Mouse (Mus musculus) bone marrow, adult 2 months (tissue): ENCODE measurements around the gene Sdk1. TPM values are rescaled to one million over a fixed set of nuclear protein-coding genes. Genes with fewer than 3 reads are reported as not detected.

Experiments used
- H3K27ac ChIP-seq: fragments of 200-500 bp; 2 replicates; pipeline ENCODE4 v1.5.1; 2012; ENCODE audit warnings: low read depth, mild to moderate bottlenecking, control low read depth, inconsistent platforms, low read length; ENCODE audit not compliant: control insufficient read depth, poor library complexity, insufficient read depth
- H3K4me1 ChIP-seq: fragments of 200-500 bp; 2 replicates; pipeline ENCODE4 v1.6.1; 2011; ENCODE audit warnings: low read length; ENCODE audit not compliant: control insufficient read depth, insufficient read depth
- H3K4me3 ChIP-seq: fragments of 200-500 bp; replicated peaks from 2 replicates; pipeline ENCODE3; 2011; ENCODE audit warnings: mild to moderate bottlenecking, low read depth, low read length, control low read depth; ENCODE audit not compliant: control insufficient read depth
- CTCF ChIP-seq: fragments of 200-500 bp; IDR thresholded peaks from 2 replicates; pipeline ENCODE4 v1.5.1; 2011; ENCODE audit warnings: low read length, control low read depth; ENCODE audit not compliant: control insufficient read depth, insufficient read depth
- POLR2A ChIP-seq: fragments of 200-500 bp; IDR thresholded peaks from 2 replicates; pipeline ENCODE4 v1.6.1; 2011; ENCODE audit warnings: low read depth, mild to moderate bottlenecking, control low read depth, low read length, borderline replicate concordance; ENCODE audit not compliant: control insufficient read depth
- WGBS: fragments of 180-500 bp; shearing (Covaris S2); methylation state at CpG from one replicate; pipeline ENCODE4 v1.1.7; 2018; 5-methylcytosine and 5-hydroxymethylcytosine counted together
- polyA plus RNA-seq: library from polyadenylated mRNA; stranded (reverse); fragments of >200 nt; gene quantifications from 2 replicates; pipeline ENCODE4 v1.2.4, GENCODE M21; 2011; ENCODE audit warnings: low replicate concordance; ENCODE audit not compliant: missing spikeins, insufficient read depth, insufficient read length

Gene Sdk1
- polyA plus RNA-seq, 1 experiment = 0.27 TPM

DNA sequence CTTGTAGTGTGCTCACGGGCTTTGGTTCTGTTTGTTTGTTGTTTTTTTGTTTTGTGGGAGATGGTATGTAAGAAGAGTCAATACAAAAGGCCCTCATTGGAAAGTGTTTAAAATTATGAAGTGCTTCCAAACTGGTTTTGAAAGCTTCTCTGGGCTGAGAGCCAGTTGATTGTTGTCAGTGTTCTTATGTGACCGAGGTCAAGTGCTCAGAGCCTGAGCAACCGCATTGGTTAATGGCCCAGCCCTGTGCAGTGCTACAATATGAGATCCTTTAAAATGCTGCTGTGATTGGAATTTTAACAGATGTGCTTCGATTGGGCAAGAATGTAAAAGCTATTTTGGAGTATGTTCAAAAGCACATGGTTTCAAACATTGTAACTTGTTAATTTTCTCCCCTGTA is 127.3 kb downstream of the Sdk1 start:
- H3K4me3 ChIP-seq = no peak overlapping the region
- WGBS = 76% methylated on average over 4 of the region's 4 CpGs
- no peak for TF ChIP-seq POLR2A
- no peak for TF ChIP-seq CTCF
- H3K4me1 ChIP-seq = no peaks in the 10 kb centered on the region
- no peak overlapping the region for H3K27ac ChIP-seq

DNA sequence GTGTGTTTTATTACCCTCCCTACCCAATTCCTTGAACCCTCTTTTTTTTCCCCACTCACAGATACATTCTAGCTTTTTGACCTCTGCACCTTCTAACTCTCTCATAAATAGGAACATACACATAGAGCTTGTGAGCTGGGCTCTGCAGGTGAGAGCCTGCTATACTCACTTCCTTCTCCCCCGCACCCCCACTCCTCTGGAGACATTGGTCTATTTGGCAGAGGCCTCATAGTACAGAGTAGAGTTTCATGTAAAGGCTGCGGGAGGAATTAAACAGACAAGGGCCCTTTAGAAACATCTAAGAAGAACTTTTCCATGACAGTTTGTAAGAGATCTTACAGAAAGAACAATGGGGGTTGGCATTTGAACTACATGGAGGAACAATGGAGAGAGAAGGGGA is 133.5 kb downstream of the Sdk1 start:
- H3K27ac ChIP-seq = no peak overlapping the region
- TF ChIP-seq POLR2A = no peak
- WGBS = 68% methylated on average over 2 of the region's 2 CpGs
- H3K4me1 ChIP-seq = no peaks in the 10 kb centered on the region
- no peak overlapping the region for H3K4me3 ChIP-seq

DNA sequence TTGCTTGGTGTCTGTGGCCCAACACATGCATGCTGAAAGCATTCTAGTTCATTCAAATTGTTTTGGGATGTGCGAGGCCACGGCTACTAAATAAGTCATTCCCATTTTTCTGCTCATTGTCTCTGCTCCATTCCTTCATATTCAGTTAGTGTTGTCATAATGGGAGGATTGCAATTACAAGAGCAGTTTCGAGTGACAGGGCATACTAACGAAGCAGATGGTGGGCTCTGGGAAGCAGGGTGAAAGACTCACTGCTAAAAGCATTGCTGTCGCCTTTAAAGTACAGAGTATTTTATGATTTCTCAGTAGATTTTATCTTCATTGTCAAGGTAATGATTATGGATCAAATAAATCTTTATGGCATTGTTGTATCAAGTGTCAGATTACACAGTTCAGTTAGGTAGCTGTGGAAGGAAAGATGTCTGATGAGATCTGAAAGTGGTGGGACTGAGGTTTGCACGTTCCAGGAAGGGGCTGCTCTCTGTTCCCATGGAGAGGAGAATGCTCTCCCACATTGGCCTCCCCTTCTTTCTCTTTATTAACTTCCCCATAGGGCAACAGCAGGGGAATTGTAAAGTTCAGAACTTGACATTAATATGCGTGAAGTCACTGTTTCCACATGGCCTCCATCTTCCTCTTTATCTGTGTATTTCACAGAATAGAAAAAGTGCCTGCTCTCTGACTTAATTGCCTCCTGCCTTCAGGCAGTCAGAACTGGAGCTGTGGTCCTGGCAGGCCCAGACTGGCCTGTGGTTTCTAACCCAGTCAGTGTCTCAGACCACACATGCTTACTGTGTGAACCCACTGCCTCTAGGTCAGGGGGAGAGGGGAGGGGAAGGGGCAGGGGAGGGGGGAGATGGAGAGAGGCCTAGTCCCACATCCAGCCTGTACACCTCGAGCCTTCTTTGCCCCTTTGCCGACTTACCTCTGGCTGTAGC is 138.8 kb downstream of the Sdk1 start:
- H3K4me3 ChIP-seq = no peak overlapping the region
- no peak overlapping the region for H3K27ac ChIP-seq
- no peak for TF ChIP-seq POLR2A
- no peak for TF ChIP-seq CTCF
- 55% methylated on average over 9 of the region's 9 CpGs for WGBS
- no peaks in the 10 kb centered on the region for H3K4me1 ChIP-seq

DNA sequence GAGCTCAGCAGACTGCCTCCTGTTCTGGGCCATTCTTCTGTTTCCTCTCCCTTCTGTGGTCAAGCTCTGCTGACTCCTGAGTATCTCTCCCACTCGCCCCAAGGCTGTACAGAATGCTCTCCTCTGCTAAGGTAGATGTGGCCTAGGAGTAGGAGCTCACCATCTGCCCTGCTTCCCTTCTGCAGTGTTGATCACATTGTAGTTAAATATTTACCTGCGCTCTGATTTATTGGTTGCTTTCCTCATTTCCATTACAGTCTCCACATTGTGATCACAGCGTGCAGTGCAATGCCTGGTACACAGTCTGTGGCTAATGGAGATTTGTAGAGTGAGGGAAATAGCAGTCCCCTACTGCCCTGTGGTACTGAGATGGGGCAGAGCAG is 139.5 kb downstream of the Sdk1 start:
- no peak for TF ChIP-seq POLR2A
- no peak for TF ChIP-seq CTCF
- Histone ChIP-seq H3K4me1 (no peaks in the 10 kb centered on the region), H3K4me3 (no peak overlapping the region), H3K27ac (no peak overlapping the region)
- WGBS = 72% methylated on average over 3 of the region's 3 CpGs

DNA sequence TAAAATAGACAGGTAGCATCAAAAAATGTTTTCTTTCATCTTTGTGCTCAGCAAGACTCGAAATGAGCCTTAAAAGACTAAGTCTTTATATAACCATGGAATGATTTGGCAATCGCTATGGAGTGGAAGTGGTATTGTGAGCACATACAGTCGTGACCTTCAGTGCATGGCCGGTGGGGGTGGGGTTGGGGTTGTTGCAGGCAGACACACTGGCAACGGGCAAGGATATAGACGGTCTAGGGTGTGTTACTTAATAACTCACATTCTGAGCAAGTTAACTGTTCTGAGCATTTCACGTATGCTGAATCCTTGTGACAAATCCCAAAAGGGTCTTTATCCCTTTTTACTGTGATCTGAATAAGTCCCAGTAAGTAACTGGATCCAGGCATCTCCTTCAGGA is 140.3 kb downstream of the Sdk1 start:
- no peaks in the 10 kb centered on the region for H3K4me1 ChIP-seq
- no peak overlapping the region for H3K27ac ChIP-seq
- WGBS = 70% methylated on average over 7 of the region's 7 CpGs
- TF ChIP-seq CTCF (no peak), POLR2A (no peak)
- H3K4me3 ChIP-seq = no peak overlapping the region

DNA sequence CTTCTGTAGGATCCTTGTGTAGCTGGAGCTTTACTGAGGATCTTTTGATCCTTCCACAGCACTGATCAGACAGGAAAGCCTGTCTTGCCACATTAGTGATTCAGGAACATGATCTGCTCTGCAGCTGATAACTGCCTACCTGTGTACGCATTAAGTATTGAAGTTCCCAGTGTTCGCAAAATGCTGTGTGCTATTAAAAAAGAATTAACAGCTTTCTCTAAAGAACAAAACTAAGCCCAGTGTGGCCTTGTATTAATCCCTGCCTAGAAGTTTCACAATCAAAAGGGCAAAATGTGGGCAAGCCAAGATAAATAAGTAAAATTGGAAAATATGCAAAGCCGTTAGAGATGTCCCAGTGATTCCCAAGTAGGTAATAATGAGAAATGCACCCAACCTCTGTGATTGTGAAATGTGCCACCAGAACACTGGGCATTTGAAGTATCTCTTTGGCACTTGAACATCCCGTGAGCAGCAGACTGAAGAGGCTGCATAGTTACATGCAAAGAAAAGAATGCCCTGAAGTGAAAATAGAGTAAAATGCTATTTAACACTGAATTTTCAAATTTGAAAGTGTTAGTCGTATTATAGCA is 141.1 kb downstream of the Sdk1 start:
- no peak overlapping the region for H3K4me3 ChIP-seq
- H3K27ac ChIP-seq = no peak overlapping the region
- no peak for TF ChIP-seq POLR2A
- H3K4me1 ChIP-seq = no peaks in the 10 kb centered on the region
- 83% methylated on average over 5 of the region's 5 CpGs for WGBS

DNA sequence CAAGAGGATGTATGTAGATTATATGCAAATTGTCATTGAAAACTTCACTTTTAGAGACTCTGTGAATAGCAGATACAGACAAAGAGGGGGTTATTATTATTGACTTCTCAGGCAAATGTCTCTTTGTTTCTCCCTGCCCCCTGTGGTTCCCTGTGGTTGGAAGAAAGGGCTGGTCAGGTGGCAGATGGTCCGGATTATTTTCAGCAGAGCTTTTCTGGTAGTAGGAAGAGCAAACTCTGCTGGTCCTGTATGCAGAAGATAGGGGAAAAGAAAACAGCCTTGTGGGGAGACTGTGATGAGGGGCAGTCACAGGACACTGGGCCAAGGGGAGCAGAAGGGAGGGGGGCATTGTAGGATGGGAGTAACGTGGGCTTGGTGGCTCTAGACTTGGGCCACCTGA is 147.2 kb downstream of the Sdk1 start:
- H3K27ac ChIP-seq = no peak overlapping the region
- no peak overlapping the region for H3K4me3 ChIP-seq
- TF ChIP-seq POLR2A (no peak), CTCF (no peak)
- no peaks in the 10 kb centered on the region for H3K4me1 ChIP-seq
- WGBS = 58% methylated on average over 2 of the region's 2 CpGs

DNA sequence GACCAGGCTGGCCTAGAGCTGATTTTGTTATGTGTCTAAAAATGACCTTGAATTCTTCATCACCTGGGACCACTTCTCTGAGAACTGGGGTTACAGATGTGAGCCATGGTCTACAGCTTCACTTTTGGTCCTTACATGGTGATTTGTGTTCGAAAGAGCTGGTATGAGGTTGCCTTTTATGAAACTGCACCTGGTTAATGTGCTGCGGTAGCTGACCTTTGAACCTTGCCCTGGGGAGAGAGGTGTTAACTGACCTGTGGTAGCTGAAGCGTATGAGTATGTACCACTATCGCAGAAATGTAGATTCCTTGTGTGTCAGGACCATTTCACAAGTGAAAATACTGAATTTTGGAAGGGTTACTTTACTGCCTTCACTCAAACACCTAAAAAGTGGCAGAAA is 149.3 kb downstream of the Sdk1 start:
- H3K27ac ChIP-seq = no peak overlapping the region
- no peak for TF ChIP-seq POLR2A
- no peak for TF ChIP-seq CTCF
- no peaks in the 10 kb centered on the region for H3K4me1 ChIP-seq
- H3K4me3 ChIP-seq = no peak overlapping the region
- WGBS = 73% methylated on average over 4 of the region's 4 CpGs

DNA sequence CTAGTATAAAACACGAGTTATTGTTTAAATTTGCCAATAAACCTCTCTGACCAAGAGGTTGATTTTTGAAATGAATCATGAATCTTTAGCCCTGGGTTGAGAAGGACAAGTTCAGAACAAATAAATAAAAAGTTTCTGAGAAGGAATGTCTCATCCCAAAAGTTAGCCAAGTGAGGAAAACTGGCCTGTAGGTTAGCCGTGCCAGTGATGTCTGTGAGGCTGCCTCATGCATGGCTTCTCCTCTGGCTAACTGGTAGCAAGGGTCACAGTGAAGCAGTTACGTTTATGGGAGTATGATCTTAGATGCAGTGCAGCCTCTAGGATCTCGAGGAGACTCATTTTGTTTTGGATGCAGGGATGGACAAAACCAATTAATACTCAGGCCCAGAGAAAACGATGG is 149.9 kb downstream of the Sdk1 start:
- no peak overlapping the region for H3K27ac ChIP-seq
- TF ChIP-seq POLR2A = no peak
- no peak for TF ChIP-seq CTCF
- no peak overlapping the region for H3K4me3 ChIP-seq
- 69% methylated on average over 5 of the region's 5 CpGs for WGBS
- H3K4me1 ChIP-seq = no peaks in the 10 kb centered on the region
